Mouse (Mus musculus): Measurements from ENCODE around the gene Gdf9.
"Not testable (repeated sequence)": the region's sequence is repeated elsewhere in the genome, so short reads cannot be mapped to it uniquely, and the experiment has no call there.

The Gdf9 gene

DNA sequence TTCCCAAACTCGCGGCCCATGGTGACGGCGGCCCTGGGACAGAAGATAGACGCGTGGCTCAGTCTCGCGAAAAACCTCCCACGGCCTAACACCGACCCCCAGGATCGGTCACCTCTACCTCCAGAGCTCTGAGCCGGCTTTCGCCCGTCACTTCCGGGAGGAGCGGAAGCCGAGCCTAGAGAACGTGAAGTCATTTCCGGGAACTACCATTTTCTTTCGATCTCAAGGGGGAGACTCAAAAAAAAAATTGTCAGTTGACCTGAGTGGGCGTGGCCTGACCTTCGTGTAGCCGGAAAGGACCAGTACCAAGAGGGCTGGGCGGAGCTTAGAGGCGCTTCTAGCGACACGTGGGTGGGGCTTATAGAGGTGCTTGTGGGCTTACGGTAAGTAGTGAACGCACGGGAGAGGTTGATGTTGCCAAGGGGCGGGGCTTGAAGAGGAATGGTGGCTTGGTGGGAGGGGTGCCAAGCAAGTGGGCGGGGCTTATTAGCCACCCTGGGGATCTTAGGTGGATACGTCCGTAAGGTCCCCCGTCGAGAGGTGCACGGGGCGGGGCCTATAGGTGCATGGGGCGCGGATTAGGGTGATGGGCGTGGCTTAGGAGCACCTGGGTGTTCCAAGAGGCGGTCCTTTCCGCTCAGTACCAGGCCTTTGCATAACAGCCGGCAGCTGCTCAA, at the start of gene Gdf9, which contains the start of gene Uqcrq:
Gene Gdf9 (plus strand): TSS at position 354 of the 677 bp plus-strand sequence.
Gene Uqcrq (minus strand): TSS at position 162 of the 677 bp plus-strand sequence.
- DNase-seq (ENCODE audit: low spot score), result peak; percentile 92

DNA sequence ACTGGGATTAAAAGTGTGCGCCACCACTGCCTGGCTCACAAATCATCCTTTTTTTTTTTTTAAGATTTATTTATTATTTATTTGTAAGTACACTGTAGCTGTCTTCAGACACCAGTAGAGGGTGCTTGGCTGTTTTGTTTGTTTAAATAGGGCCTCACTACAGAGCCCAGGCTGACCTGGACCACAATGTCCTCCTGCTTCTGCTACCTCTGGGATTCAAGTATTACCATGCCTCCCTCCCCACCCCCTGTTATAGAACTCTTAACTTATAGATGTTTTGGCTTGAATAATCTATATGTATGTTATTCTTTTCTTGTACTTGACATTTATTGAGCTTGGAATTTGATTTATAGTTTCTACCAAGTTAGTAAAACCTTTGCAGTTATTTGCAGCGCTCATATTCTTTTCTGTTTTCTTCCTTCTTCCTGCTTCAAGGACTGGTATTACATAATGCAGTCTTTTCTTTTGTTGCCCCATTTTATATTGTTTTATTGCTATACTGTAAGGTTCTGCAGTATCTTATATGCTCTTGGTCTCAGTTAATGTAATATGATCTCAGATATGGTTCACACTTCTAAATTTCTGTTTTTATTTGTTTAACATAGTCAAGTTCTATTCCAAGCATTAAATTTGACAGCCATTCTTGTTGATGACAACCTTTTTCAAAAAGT, 46.9 kb upstream of the Gdf9 start:
- no peak for DNase-seq (ENCODE audit: low spot score)

DNA sequence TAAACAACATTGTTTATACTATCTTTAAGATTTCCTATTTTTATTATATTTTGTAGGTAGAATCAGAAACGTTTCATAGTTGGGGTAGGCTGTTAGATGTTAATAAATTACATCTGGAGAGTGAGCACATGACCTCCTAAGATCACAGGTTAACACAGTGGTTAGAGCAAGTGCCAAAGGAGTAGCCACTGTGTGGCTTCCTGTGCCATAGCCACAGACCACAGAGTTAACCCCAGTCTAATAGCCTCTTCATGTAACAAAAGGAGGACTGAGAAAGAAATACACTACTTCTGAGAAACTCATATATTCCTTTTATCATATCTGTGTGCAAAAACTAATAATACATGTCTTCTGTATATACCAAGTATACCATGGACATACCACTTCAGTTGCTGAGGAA, 37.0 kb upstream of the Gdf9 start:
- no peak for DNase-seq (ENCODE audit: low spot score)

DNA sequence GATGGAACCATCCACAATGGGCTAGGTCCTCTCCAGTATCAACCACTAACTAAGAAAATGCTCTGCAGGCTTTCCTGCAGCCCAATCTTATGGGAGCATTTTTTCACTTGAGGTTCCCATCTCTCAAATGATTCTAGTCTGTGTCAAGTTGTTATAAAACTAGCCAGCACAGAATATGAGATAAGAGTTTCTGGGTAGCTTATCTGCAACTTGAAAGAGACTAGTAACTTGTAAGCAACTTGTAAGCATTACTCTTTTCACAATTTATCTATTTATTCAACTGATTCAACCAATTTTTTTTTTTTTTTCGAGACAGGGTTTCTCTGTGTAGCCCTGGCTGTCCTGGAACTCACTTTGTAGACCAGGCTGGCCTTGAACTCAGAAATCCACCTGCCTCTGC, 27.2 kb upstream of the Gdf9 start:
- DNase-seq (ENCODE audit: low spot score), result no peak

DNA sequence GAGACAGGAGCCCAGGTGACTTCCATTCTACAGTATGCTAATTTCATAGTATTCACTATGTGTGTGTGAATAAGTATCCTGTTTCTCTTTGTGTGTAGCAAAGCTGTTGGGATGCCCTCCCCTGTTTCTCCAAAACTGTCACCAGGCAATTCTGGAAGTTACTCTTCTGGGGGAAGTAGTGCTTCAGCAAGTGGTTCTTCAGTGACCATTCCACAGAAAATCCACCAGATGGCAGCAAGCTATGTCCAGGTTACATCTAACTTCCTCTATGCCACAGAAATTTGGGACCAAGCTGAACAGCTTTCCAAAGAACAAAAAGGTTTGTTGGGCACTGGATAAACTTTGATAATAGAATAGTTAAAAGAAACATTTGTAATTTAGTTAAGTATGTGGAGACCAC, 19.1 kb upstream of the Gdf9 start:
- no peak for DNase-seq (ENCODE audit: low spot score)

DNA sequence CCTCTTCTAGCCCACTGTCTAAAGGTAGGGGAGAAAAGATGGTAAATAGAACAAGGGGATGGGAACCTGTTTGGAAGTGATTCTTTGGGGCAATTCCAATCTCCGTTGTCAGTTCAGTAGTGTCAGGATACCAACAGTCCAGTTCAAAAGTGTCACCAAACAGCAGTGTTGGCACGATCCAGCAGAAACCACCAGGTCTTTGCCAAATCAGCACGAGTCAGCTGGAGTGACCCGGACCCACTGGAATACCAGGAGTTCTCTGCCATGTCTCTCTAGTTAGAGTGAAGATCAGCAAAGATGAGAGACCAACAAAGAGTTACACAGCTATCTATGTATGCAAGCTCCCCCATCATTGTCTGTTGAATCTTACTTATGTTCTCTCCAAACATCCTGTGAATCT, 17.0 kb upstream of the Gdf9 start:
- DNase-seq (ENCODE audit: low spot score), result no peak

DNA sequence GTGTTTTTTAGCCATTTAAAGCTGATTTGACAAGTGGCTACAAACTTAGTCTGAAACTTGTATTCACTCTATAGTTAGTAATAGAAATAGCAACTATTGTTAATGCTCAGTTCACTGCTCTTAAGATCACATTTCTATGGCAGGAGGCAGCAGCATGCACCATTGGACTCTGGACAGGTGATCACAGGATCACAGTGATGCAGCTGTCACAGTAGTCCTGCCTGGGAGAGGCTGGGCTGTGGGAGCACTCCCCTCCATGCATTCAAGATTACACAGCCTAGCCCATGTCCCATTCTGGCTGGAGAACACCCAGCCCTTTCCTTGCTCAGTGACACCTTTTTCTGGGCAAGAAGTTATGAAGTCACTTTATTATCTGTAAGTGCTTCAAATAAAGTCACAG, 12.8 kb upstream of the Gdf9 start:
- DNase-seq (ENCODE audit: low spot score), result no peak

DNA sequence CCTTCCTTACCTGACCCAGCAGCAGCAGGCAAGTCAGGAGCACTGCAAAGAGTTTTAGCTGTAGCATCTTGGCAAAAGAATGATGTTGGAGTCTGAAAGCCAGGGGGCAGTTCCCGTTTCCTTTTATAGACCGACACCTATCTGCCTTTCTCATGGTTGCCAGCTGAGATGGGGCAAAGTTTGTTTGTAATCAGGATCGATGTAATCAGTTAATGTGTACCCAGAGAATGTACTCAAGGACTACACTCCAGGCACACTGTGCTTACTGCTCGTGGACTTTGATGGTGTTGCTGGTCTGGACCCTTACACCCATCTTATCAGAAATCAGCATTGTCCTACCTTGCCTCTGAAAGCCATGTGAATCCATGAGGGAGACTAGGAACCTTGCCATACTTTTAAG, 7.8 kb upstream of the Gdf9 start, which contains the start of gene Leap2:
Gene Leap2 (minus strand): TSS at position 135 of the 400 bp plus-strand sequence.
- DNase-seq (ENCODE audit: low spot score), result no peak

DNA sequence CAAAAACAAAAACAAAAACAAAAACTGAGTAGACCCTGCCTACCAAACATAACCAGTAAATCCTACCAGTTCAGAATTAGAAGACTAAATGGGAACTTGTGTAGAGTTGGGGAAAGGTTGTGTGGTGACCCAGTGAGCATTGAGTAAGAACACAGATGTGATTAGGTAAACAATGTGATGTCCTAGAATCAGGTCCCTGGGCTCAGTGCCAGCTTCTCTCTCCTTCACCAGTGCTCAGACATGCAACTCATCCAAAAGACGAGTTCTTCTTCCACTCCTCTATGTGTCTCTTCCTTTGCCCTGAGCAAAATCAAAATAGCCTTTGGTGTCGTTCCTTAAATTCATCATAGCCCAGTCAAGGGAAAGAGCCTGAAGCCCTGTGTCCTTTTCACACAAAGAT, 6.0 kb upstream of the Gdf9 start:
- DNase-seq (ENCODE audit: low spot score), result no peak

DNA sequence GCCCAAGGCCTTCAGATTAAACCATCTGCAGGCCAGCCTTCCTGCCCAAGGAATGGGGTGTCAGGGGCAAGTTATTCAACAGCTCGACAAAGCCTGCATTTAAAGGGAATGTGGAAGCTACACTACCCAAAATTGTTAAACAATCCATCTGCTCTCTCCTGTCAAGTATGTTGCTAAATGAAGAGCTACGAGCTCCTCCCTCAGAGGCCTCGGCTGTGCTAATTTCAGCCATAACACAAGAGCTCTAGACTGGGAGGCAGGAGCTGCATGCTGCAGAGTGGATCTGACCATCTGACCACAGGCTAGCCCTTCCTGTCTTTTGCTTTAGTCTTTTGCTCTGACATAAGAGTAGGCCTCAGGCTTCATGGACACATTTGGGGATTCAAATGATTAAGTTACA, 5.6 kb upstream of the Gdf9 start:
- DNase-seq (ENCODE audit: low spot score), result no peak

DNA sequence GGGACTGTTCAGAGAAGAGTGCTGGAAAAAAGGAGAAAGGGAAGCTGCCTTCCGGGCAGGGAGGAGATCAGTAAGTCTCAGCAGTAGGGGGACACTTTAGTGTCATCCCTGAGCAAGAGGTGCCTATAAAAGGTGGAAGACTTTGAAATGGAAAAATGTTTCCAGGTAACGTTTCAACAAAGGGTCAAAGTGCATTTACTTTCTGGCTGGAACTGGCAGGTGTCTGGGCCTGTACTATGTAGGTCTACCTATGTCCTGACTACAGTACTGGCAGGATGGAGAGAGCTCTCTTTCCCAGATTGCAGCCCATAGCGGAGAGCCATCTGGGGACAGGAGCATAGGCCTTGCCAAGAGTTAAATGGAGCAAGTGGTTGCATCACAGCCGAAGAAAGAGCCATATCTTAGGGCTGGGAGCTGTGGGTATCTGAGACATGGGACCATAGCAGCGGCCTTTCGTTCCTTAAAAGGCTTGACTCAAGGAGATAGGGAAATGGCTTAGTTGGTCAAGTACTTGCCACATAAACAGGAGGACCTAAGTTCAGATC, 5.0 kb upstream of the Gdf9 start:
- DNase-seq (ENCODE audit: low spot score), result no peak

DNA sequence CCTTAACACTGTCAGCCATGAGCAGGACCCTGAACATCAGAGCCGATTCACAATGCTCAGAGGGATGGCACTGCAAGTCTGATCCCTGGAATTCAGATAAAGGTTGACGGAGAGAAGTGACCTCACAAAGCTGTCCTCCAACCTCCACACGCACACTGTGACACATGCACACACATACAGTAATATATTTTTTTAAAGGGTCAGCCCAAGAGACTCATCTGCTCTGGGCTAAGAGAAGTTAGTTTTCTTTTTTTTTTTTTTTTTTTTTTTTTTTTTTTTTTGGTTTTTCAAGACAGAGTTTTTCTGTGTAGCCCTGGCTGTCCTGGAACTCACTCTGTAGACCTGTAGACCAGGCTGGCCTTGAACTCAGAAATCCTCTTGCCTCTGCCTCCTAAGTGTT, 3.9 kb upstream of the Gdf9 start:
- not testable (repeated sequence) for DNase-seq (ENCODE audit: low spot score)

DNA sequence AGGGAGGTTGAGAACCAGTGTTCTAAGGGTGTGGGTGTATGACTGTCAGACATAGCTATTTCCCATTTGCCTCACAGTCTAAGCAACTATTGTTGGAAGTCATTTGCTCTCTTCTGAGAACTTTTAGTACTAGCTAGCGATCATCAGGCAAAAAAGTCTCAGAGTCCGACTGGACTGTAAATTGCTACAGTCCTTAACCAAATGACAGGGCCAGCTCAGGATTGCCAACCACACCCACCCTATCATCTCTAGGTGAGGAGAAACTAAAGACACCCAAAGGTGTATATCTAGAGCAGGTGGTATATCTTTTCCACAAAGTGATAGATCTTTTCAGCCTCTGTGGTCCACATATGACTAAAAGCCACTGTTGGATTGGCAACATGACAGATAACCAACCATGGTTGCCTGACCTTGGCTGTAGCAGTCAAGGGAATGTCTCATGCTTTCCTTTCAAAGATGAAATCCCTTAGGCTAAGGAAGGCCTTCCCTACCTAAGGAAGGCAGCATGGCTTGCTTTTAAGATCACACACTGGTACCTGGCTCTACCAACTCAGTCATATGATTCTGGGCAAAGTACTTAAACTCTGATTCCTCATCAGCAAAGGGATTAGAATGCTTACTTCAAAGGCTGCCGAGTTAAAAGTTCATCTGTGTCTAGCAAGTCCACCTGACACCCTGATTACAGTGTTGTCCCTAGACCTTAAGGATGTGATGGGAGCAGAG, 2.7 kb upstream of the Gdf9 start:
- DNase-seq (ENCODE audit: low spot score), result no peak

DNA sequence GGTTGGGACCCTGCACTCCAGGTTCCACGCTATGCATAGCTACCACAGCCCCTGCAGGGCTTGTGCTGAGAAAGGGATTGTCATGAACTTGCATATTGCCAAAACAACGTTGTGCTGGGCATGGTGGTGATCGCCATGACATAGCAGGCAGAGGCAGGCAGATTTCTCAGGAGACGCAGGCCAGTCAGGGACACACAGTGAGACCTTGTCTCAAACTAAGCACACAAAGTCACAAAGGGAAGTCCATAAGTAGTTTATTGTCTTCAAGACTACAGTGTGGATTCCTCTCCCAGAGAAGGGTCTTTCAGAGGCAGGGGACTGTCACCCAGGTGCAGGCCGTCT, 2.1 kb upstream of the Gdf9 start:
- no peak for DNase-seq (ENCODE audit: low spot score)

DNA sequence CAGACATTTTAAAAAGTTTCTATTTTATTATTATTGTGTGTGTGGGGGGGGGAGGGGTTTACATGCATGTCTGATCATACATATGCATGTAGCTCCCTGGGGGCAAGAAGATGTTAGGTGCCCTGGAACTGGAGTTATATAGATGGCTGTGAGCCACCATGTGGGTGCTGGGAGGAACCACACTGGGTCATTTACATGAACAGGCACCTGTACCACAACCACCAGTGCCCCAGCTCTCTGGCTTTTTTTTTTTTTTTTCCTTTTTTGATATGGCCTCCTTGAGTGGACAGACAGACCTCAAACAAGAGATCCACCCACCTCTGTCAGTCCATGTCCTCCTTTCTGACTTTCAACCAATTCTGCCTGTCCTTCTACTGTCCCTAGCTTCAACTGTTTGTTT, 1.6 kb upstream of the Gdf9 start:
- DNase-seq (ENCODE audit: low spot score), result no peak

DNA sequence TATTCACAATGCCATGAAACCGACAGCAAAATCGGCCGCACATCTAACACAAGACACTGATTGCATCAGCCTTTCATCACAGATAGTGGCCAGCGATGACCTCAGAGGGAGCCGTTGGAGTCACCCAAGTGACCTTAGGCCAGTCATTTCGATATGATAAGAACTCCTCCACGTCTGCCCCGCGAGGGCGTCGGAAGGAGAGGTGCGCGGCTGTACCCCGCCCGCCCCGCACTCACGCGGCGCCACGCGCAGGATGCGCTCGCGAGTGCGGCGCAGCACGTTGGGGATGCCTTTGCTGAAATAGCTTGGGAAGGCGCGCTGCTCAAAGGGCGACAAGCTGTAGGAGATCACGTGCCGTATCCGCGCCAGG, 538 bp upstream of the Gdf9 start:
- DNase-seq (ENCODE audit: low spot score), result no peak

DNA sequence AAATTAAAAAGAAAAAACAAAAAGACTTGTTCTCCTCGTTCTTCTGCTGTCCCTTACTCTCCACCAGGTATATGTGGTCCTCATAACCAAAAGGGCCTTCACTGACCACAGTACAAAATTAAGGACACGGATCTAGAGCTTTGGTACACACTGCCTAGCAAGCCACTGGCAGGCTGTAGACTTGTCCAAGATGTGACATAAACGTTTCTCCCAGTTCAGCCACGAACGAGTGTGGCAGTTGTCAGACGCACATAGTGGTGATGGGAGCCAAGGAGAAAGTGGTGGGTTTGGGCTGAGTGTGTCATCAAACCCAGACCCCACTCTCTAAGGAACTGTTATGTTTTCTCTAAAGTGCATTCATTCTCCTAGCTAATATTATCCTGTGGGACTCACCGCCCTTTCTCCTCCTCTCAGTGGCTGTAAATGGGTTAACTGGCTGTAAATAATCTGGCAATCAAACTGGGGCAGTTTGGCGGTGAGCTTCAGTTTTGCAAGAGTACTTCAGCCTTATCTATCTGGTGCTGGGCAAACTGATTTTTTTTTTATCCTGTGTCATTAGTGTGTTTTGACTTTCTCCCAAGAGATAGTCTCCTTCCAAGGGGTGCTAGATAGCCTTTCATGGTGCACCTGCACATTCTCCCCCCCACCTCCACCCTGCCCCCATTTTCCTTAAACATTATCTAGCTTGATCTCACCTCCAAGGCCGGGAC, 679 bp downstream of the Gdf9 start:
- no peak for DNase-seq (ENCODE audit: low spot score)

DNA sequence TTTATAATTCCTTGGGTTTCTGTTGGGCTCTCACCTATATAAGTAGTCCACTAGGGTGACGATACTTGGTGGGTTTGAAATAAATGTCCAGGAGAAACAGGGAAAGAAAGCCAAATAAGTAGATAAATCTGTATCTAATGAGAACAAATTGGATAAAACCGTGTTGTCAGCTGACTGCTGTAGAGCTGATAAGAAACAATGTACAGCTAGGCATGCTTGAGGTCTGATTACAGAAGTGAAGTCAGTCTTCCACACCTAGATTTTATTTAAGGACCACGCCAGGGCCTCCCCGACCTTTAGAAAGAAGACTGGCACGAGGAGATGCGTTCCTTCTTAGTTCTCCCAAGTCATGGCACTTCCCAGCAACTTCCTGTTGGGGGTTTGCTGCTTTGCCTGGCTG, 2.2 kb downstream of the Gdf9 start:
- no peak for DNase-seq (ENCODE audit: low spot score)

DNA sequence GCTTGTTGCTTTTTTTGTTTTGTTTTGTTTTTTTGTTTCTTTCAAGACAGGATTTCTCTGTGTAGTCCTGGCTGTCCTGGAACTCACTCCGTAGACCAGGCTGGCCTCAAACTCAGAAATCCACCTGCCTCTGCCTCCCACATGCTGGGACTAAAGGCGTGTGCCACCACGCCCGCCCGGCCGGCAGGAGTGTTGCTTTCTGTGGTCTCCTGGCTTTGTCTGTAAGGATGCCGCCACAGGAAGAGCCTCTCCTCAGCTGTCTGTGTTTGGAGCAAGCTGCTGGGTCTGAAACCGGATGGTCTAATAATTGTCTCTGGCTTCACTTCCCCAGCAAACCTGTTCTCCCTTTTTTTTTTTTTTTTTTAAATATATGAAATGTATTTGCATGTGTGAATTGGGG, 4.7 kb downstream of the Gdf9 start:
- DNase-seq (ENCODE audit: low spot score), result no peak

DNA sequence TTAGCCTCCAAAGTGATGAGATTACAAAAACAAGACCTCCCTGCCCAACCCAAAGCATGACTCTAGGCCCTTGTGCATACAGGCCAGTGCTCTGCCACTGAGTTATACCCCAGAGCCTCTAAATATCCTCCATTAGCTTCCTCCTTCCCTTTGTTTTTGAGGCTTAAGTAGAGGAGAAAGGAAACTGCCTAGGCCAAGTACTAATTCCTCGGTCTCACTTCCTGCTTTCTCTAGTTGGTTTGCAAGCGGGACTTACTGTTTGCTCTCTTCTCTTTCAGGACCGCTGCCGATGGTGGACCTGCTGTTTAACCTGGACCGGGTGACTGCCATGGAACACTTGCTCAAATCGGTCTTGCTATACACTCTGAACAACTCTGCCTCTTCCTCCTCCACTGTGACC, 5.5 kb downstream of the Gdf9 start:
- DNase-seq (ENCODE audit: low spot score), result no peak

DNA sequence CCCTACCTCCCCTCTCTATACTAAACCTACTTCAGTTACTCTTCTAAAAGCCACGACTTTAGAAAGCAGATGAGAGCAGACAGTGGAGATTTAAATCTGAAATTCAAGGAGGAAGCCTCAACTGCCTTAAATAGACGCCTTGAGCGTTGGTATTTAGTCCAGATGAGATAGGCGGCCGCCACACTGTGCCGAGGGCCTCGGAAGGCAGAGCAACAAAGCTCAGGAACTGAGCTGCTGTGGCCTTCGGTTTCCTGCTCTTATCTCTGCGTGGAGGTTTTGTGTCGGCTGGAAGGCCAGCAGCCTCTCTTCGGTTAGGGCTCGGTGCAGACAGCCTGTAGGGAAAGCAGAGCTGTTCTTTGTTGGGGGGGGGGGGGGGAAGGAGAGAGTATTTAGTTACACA, 11.1 kb downstream of the Gdf9 start:
- no peak for DNase-seq (ENCODE audit: low spot score)

DNA sequence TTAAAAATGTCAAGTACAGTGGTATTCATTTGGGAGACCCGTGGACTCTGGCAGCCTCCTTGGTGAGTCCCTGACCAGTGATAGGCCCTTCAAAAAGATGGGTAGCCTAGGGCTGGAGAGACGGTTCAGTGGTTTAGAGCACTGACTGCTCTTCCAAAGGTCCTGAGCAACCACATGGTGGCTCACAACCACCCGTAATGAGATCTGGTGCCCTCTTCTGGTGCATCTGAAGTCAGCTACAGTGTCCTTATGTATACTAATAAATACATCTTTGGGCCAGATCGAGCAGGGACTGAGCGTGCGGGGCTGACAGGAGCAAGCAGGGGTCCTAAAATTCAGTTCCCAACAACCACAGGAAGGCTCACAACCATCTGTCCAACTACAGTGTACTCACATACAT, 13.0 kb downstream of the Gdf9 start:
- DNase-seq (ENCODE audit: low spot score), result no peak

DNA sequence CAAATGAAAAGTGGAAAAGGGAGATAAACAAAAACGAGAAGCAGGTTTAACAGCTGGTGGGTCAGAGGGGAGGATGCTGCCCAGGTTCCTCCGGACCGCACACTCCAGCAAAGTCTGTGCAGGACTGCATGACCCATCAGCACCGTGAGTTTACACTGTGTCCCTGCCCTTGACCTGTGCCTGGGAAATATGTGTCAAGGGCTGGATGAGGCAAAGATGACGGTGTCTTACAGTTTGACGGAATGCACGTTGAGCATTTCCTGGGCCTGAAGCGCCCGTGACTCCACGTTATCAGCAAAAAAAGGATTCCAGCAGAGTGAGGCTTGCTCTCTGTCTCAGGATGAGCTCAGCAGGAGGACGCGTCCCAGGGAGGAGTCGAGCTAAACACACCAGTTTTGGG, 14.7 kb downstream of the Gdf9 start:
- no peak for DNase-seq (ENCODE audit: low spot score)

Measured in urinary bladder, postnatal 10 days (tissue).